Mouse (Mus musculus) mouse trophoblast stem cell (cell line): ENCODE data around the gene Olfr516.

Experiments
- in situ Hi-C, 2 experiments: fragments of 300-500 bp; cut with MseI, MboI; formaldehyde crosslinking; loops; 2 replicates in 1 of 2; 3 replicates in 1 of 2; pipeline ENCODE4 v1.15.1; 2025

Gene Olfr516

DNA sequence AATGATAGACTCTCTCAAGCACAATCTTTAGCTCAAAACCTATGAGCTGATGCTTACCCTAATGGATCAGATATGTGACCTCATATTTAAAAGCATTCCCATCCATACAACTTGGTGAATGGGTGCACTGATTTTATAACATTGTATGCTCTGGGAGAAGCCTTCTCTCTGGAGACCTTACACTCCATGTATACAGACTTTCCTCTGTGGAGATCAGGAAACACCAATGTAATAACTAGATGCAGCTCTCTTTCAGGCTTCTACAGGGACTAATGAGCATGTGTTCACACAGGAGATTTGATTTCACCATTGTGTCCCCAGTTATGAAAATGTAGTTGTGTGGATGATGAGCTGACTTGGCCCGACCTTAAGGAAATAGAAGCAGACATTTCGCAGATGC lies at the start of gene Olfr516:
TSS of gene Olfr516 (minus strand) at position 101 of the 400 bp plus-strand sequence.
- in situ Hi-C loops = no loop called here

DNA sequence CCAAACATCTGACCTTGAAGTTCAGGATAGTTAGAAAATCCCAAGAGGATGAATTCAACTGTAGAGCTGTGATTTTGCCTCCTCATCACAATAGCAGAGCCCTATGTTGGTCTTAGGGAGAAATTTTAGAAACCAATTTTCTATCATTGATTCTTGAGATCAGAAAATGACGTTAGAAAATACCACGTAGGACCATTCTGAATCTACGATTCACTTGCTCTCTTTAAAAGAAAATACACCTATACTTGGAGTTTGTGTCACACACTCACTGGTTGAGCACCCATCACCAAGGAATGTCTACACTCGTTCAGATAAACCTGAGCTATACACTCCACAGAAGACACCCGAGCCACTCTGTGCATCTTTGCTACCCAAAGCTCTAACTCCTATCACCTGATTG lies 44.0 kb upstream of the Olfr516 start, which contains the start of gene Olfr519:
TSS of gene Olfr519 (minus strand) at position 101 of the 400 bp plus-strand sequence.
- in situ Hi-C loops = no loop called here

DNA sequence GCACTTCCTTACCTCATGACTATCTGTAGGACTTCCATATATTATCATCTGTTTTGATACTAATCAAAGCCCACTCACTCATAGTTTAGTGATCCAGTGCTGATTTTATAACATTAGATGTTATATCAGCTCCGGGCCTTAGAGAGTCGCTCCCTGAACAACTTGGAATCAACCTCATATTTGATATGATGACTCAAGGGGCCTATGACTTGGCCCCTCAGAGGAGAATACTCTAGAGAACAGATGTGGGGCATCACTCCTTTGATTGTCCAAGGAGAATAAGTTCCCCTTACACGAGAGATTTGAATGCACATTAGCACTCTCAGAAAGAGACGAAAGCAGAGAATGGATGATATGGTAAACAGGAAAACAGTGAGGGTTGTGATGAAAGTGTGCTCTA lies 34.6 kb upstream of the Olfr516 start, which contains the start of gene Olfr518:
TSS of gene Olfr518 (minus strand) at position 101 of the 400 bp plus-strand sequence.
- in situ Hi-C loops = no loop called here

DNA sequence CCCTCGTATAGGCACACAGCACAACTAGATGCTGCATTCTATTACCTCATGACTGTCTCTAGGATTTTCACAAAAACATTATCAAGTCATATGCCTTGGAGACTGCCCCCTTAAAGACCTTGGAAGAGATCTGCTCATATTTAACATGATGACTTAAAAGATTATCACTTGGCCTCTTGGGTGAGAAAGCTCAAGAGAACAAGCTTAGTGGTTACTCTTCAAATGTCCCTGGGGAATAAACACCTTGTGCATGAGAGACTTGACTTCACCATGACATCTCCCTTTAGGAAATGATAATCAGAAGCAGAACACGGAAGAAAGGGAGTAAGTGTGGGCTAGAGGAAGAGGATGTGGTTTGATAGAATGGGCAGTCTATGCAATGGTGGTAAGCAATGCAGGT lies 21.9 kb upstream of the Olfr516 start, which contains the start of gene Olfr517:
TSS of gene Olfr517 (minus strand) at position 101 of the 400 bp plus-strand sequence.
- in situ Hi-C loops = no loop called here

DNA sequence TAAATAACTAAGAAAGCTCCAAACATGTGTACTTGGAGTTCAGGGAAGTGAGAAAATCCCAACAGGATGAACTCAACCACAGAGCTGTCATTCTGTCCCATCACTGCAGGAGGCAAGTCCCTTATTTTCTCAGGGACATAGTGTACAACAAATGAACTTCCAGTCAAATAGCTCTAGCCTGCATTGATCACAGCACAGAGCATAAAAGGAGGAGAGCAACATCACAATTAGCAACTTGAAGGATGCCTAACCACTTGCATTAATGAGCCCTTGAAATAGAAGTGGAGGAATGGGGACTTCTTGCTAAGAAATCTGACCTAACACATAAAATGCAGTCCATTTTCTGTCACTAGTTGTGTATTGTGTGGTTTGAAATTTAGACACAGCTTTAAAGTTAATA lies 24.4 kb downstream of the Olfr516 start, which contains the start of gene Olfr514:
TSS of gene Olfr514 (minus strand) at position 101 of the 400 bp plus-strand sequence.
- in situ Hi-C loops = no loop called here

DNA sequence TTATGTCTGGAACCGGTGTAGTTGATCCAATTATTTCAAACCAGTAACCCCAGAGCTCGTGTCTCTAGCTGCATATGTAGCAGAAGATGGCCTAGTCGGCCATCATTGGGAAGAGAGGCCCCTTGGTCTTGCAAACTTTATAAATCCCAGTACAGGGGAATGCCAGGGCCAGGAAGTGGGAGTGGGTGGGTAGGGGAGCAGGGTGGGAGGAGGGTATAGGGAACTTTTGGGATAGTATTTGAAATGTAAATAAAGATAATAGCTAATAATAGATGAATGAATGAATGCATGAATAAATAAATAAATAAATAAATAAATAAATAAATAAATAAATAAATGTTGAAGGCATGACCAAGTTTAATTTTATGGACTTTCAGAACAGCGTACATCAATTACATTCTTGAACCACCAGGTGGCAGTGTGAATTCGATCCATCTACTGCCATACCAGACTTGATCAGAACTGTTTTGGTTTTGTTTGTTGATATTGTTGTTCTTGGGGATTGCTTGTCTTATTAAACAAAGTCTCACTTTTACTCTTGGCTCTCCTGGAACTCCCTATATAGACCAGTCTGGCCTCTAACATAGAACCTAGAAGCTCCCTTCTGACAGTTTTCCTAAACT lies 35.6 kb downstream of the Olfr516 start:
- in situ Hi-C loops = loop anchor here in 1 of 2 experiments (5.0 kb wide), 1 partner anchor 118 kb away; the partner anchor contains the start of genes Eif3f and Nlrp10

DNA sequence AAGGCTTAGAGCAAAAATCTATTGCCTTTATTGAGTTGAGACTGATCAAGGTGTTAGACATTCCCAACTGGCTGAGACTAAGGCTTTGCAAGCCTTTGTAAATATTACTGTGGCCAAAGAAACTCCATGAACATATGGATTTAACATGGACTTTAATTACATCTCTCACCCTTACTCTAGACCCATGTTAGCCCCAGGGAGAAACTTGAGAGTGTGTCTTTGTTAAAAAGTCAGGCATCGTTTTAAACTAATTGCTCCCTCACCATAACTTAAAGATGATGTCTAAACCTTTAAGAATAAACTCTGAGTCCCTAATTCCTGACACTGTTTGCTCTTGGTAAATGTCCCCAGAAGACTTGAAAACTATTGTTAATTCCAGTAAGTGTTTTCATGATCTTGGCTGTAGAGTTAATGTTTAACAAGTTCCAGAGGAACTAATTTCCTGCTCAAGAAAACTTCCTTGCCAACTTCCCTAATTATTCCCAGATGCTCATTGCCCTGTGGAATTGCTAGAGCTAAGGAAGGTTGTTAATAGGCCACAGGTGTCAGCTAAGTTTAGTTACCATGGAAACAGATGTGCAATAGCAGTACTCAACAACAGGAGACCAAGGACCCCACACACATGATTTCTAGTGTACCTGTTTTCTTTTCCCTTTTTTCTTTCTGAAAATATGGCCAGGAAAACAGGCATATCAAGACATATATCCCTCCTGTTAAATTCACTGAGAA lies 53.0 kb downstream of the Olfr516 start:
- in situ Hi-C loops = no loop called here
